Mouse (Mus musculus): ENCODE data around the gene Clec18a. TPM values are rescaled to one million over a fixed set of nuclear protein-coding genes. Genes with fewer than 3 reads are reported as not detected.

Gene Clec18a
- total and polyA plus RNA-seq, 3 experiments, result not detected

DNA sequence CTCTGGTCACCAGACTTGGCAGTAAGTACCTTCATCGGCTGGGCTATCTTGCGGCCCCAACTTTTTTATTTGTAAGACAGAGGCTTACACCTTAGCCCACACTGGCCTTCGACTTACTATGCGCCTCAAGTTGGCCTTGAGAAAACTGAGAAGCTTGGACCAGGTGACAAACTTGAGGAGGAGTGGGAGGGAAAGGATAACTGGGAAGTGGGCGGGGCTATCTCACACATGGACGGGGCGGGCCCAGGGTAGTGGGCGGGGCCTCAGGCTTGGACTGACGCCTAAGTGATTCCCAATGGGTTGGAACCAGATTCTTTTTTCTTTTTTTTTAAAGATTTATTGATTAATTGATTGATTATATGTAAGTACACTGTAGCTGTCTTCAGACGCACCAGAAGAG, 24.8 kb downstream of the Clec18a start:
- Histone ChIP-seq H3K4me3 (ENCODE audit: control insufficient read depth in 1 of 2, insufficient read depth in 1 of 2, low read depth in 2 of 2, low read length in 2 of 2) (peak overlapping the region in 1 of 2 experiments; percentile 20; a peak in 1 of 4 replicates), H3K9ac (ENCODE audit: control insufficient read depth, low read depth, low read length, poor library complexity, severe bottlenecking) (no peak overlapping the region), H3K4me1 (ENCODE audit: control insufficient read depth in 1 of 2, insufficient read depth in 2 of 2, low read length in 2 of 2) (peaks cover 8 to 41% of the 10 kb centered on the region in 2 experiments), H3K27me3 (ENCODE audit: control insufficient read depth in 1 of 2, insufficient read depth in 2 of 2, low read length in 2 of 2) (no peaks in the 10 kb centered on the region), H3K79me2 (ENCODE audit: control insufficient read depth, insufficient read depth, low read length, poor library complexity) (no peaks in the 10 kb centered on the region), H3K27ac (ENCODE audit: control insufficient read depth, low read depth, low read length) (no peak overlapping the region), H3K9me3 (replicated peaks; ENCODE audit: insufficient read depth, low read length) (no peaks in the 10 kb centered on the region), H3K36me3 (ENCODE audit: control insufficient read depth in 1 of 2, insufficient read depth in 2 of 2, low read length in 2 of 2) (peaks cover 0 to 9% of the 10 kb centered on the region in 2 experiments; a peak in 2 of 4 replicates)
- TF ChIP-seq GATA1 (IDR thresholded peaks at IDR 0.05; ENCODE audit: low read depth, low read length) (no peak), GABPA (IDR thresholded peaks at IDR 0.05; ENCODE audit: low read depth, low read length) (no peak), CHD1 (IDR thresholded peaks at IDR 0.05; ENCODE audit: low read depth, low read length) (no peak), POLR2AphosphoS5 (IDR thresholded peaks at IDR 0.05; ENCODE audit: borderline replicate concordance, low read depth, low read length) (no peak), MAZ (IDR thresholded peaks at IDR 0.05; ENCODE audit: low read depth, low read length) (no peak), ELF1 (IDR thresholded peaks at IDR 0.05; ENCODE audit: low read depth, low read length) (no peak), ZNF384 (IDR thresholded peaks at IDR 0.05; ENCODE audit: low read depth, low read length) (no peak), CTCF (IDR thresholded peaks at IDR 0.05 in 2 of 3, conservative IDR thresholded peaks at IDR 0.05 in 1 of 3; ENCODE audit: control insufficient read depth in 1 of 3, insufficient read depth in 1 of 3, low read depth in 2 of 3, low read length in 3 of 3, poor library complexity in 1 of 3, severe bottlenecking in 1 of 3) (no peak), TCF12 (IDR thresholded peaks at IDR 0.05; ENCODE audit: low read depth, low read length) (no peak), USF1 (IDR thresholded peaks at IDR 0.05; ENCODE audit: low read depth, low read length) (no peak), RAD21 (IDR thresholded peaks at IDR 0.05; ENCODE audit: low read depth, low read length) (no peak), POLR2AphosphoS2 (IDR thresholded peaks at IDR 0.05; ENCODE audit: low read length) (no peak), ETS1 (IDR thresholded peaks at IDR 0.05; ENCODE audit: low read depth, low read length) (no peak), MAX (IDR thresholded peaks at IDR 0.05; ENCODE audit: low read length) (no peak), ZMIZ1 (IDR thresholded peaks at IDR 0.05; ENCODE audit: low read depth, low read length) (no peak), NELFE (IDR thresholded peaks at IDR 0.05; ENCODE audit: low read depth, low read length) (no peak), BHLHE40 (IDR thresholded peaks at IDR 0.05; ENCODE audit: borderline replicate concordance, low read depth, low read length) (no peak), POLR2A (IDR thresholded peaks at IDR 0.05; ENCODE audit: control insufficient read depth in 1 of 2, insufficient read depth in 1 of 2, low read depth in 1 of 2, low read length in 2 of 2, poor library complexity in 1 of 2) (no peak), ZKSCAN1 (IDR thresholded peaks at IDR 0.05; ENCODE audit: low read depth, low read length) (no peak), RCOR1 (IDR thresholded peaks at IDR 0.05; ENCODE audit: low read depth, low read length) (no peak)
- DNase-seq (ENCODE audit: low read depth, low spot score), result peak; percentile 52

DNA sequence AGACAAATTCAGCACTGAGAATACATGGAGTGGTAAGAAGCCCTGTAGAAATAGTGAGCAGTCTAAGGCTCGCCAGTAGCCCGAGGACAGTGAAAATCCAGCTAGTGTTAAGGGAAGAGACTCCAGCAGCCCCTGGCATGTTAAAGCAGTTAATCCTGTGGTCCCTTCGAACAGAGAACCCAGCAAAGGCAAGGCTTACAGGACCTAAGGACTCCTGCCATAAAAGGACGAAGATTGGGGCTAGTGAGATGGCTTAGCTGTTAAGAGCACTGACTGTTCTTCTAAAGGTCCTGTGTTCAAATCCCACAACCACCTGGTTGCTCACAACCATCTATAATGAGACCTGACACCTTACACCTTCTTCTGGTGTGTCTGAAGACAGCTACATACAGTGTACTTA, 25.9 kb downstream of the Clec18a start:
- Histone ChIP-seq H3K36me3 (ENCODE audit: control insufficient read depth in 1 of 2, insufficient read depth in 2 of 2, low read length in 2 of 2) (peaks cover 0 to 10% of the 10 kb centered on the region in 2 experiments; a peak in 2 of 4 replicates), H3K9ac (ENCODE audit: control insufficient read depth, low read depth, low read length, poor library complexity, severe bottlenecking) (no peak overlapping the region), H3K4me3 (ENCODE audit: control insufficient read depth in 1 of 2, insufficient read depth in 1 of 2, low read depth in 2 of 2, low read length in 2 of 2) (no peak overlapping the region), H3K9me3 (replicated peaks; ENCODE audit: insufficient read depth, low read length) (no peaks in the 10 kb centered on the region), H3K4me1 (ENCODE audit: control insufficient read depth in 1 of 2, insufficient read depth in 2 of 2, low read length in 2 of 2) (peaks cover 8 to 35% of the 10 kb centered on the region in 2 experiments), H3K27me3 (ENCODE audit: control insufficient read depth in 1 of 2, insufficient read depth in 2 of 2, low read length in 2 of 2) (no peaks in the 10 kb centered on the region), H3K27ac (ENCODE audit: control insufficient read depth, low read depth, low read length) (no peak overlapping the region), H3K79me2 (ENCODE audit: control insufficient read depth, insufficient read depth, low read length, poor library complexity) (no peaks in the 10 kb centered on the region)
- TF ChIP-seq TBP (IDR thresholded peaks at IDR 0.05; ENCODE audit: low read depth, low read length) (peak; percentile 90), NRF1 (IDR thresholded peaks at IDR 0.05; ENCODE audit: insufficient read depth, low read depth, low read length, poor library complexity, severe bottlenecking) (no peak), CHD1 (IDR thresholded peaks at IDR 0.05; ENCODE audit: low read depth, low read length) (no peak), ZKSCAN1 (IDR thresholded peaks at IDR 0.05; ENCODE audit: low read depth, low read length) (no peak), TAL1 (IDR thresholded peaks at IDR 0.05; ENCODE audit: low read length) (no peak), GABPA (IDR thresholded peaks at IDR 0.05; ENCODE audit: low read depth, low read length) (no peak)
- peak; percentile 39 for DNase-seq (ENCODE audit: low read depth, low spot score)

All from MEL (cell line).